Mouse (Mus musculus) MEL (cell line): ENCODE measurements around the gene S100a10.

Source experiments
- CTCF ChIP-seq, 3 experiments: IDR thresholded peaks in 2 of 3; conservative IDR thresholded peaks in 1 of 3; 2 replicates each; pipeline ENCODE4 v1.5.1; 2011 to 2012; ENCODE audit warnings: low read length in 3 of 3, low read depth in 2 of 3, mild to moderate bottlenecking in 2 of 3, improper control_type of control experiment in 1 of 3, inconsistent platforms in 1 of 3, mixed read lengths in 1 of 3, moderate library complexity in 1 of 3; ENCODE audit not compliant: control insufficient read depth in 1 of 3, insufficient read depth in 1 of 3, poor library complexity in 1 of 3, severe bottlenecking in 1 of 3
- MAX ChIP-seq: IDR thresholded peaks from 2 replicates; pipeline ENCODE4 v1.6.1; 2011; ENCODE audit warnings: low read length, improper control_type of control experiment
- POLR2A ChIP-seq, 2 experiments: IDR thresholded peaks; 2 replicates each; pipeline ENCODE4 v1.6.1; 2011 to 2012; ENCODE audit warnings: low read length in 2 of 2, mild to moderate bottlenecking in 2 of 2, control low read depth in 1 of 2, improper control_type of control experiment in 1 of 2, low read depth in 1 of 2, moderate library complexity in 1 of 2; ENCODE audit not compliant: control insufficient read depth in 1 of 2, insufficient read depth in 1 of 2, poor library complexity in 1 of 2

DNA sequence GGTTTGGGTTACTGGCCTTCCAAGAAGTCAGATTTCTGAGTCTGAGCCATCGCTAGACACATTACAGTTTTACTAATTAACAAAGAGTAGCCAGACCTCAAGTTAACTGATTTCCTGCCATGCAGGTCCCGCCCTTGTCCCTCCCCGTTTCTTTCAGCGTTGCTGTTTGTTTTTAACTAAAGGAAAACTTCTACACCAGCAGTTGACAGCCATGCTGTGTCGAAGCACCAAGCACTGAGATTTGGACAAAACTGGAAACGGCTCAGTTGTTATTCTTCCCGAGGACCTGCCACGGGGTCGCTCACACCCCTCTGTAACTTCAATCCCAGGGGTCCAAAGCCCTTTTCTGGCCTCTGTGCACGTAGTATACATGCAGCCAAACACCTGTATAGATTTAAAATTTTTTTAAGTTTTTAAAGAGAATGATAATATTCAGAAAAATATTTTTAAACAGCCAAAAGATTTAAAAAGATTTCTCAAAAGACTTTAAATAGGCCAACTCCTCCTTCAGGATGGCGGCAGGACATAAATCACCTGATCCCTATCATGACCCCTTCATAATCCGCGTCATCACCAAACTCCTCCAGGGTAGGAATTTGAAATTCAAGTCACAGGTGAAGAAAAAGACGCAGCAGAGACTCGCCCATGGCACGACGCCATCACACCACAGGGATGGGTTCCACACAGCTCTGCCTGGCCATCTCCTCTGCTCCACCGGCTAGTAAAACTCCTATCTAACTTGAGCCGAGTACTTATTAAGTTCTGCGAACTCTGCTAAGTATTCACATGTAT, 6.9 kb upstream of the S100a10 start:
- TF ChIP-seq MAX (peak; percentile 79), CTCF (IDR thresholded peaks at IDR 0.05 in 2 of 3, conservative IDR thresholded peaks at IDR 0.05 in 1 of 3; ENCODE audit: control insufficient read depth in 1 of 3, insufficient read depth in 1 of 3, low read depth in 2 of 3, low read length in 3 of 3, poor library complexity in 1 of 3, severe bottlenecking in 1 of 3) (no peak; a peak in 1 of 6 replicates), POLR2A (IDR thresholded peaks at IDR 0.05; ENCODE audit: control insufficient read depth in 1 of 2, insufficient read depth in 1 of 2, low read depth in 1 of 2, low read length in 2 of 2, poor library complexity in 1 of 2) (no peak; a peak in 1 of 4 replicates)
